Comparison of ENCODE assay signal across 17 mouse cellular contexts in the genomic region with DNA sequence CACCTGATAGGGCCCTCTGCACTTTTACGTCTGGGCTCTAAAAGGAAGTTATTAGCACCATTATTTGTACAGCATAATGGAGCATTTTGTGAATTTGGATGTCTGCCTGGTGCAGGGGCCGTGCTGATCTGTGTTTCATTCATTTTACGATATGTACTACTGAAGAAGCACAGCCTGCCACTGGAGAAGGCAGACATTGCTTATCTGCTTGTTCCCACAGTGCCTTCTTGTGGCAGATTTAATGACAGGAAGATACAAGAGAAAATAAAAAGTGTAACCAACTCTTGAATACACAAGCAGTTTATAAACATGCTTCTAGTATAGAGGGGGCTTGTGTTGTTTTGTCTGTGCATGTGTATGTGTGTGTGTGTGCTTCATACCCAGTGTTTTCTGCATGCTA. TPM values are rescaled to one million over a fixed set of nuclear protein-coding genes. Genes with fewer than 3 reads are reported as not detected.
DNase-seq lines count a peak whose midpoint lies in the region; ATAC-seq lines count a peak whose summit lies in the region.
"Had no signal": no experiment of that assay in that cellular context is flagged by ENCODE, and none has a peak within 500 bp of the region (broad histone marks: within the 10 kb centered on the region; RNA-seq: fewer than 3 reads in every experiment).

No protein-coding gene starts in this region.

- H3K9ac ChIP-seq in midbrain, embryonic 14.5 days (replicated peaks; ENCODE audit: low read length): no peak overlapping the region
- no peak overlapping the region for H3K9ac ChIP-seq in midbrain, embryonic 15.5 days
- H3K9ac ChIP-seq: liver, embryonic 12.5 days; neural tube, embryonic 13.5 days had no signal

- 83% methylated on average over 3 of the region's 3 CpGs for WGBS in midbrain, embryonic 14.5 days
- 78% methylated on average over 3 of the region's 3 CpGs for WGBS in midbrain, embryonic 15.5 days

- no peak for DNase-seq in frontal cortex, postnatal 36 days (ENCODE audit: low spot score in 2 of 2)
- peak; percentile 14 to 33 for DNase-seq in kidney, postnatal 4 days
- DNase-seq in kidney, adult 8-10 months: no peak
- DNase-seq in midbrain, embryonic 14.5 days: peak; percentile 12
- peak; percentile 24 for DNase-seq in telencephalon, adult 2 months (ENCODE audit: low read depth, low spot score)
- no peak for DNase-seq in adrenal gland, postnatal 10 days
- DNase-seq: cerebellum, adult 11-12 months; kidney, adult 18-20 months; right cerebral cortex, postnatal 4 days had no signal

- no peak overlapping the region for H3K4me2 ChIP-seq in midbrain, embryonic 14.5 days (ENCODE audit: low read length)
- H3K4me2 ChIP-seq in midbrain, embryonic 15.5 days: no peak overlapping the region
- H3K4me2 ChIP-seq: liver, embryonic 12.5 days; neural tube, embryonic 13.5 days had no signal

- peak; percentile 62; the same call in 1 of the 2 replicates for ATAC-seq in frontal cortex, adult (ENCODE audit: low TSS enrichment)
- ATAC-seq in midbrain, embryonic 14.5 days (ENCODE audit: low FRiP score, low TSS enrichment): no peak
- no peak for ATAC-seq in midbrain, embryonic 15.5 days (replicated peaks)
- ATAC-seq: liver, embryonic 12.5 days had no signal

- no peak overlapping the region for H3K27ac ChIP-seq in midbrain, embryonic 14.5 days (replicated peaks; ENCODE audit: low read depth, low read length)
- H3K27ac ChIP-seq in midbrain, embryonic 15.5 days: no peak overlapping the region
- H3K27ac ChIP-seq: liver, embryonic 12.5 days; macrophage; neural tube, embryonic 13.5 days had no signal

- no peaks in the 10 kb centered on the region for H3K27me3 ChIP-seq in midbrain, embryonic 14.5 days (ENCODE audit: control insufficient read depth, insufficient read depth, low read length)
- H3K27me3 ChIP-seq in midbrain, embryonic 15.5 days (replicated peaks): no peaks in the 10 kb centered on the region
- H3K27me3 ChIP-seq: liver, embryonic 12.5 days; neural tube, embryonic 13.5 days had no signal

- no peaks in the 10 kb centered on the region for H3K4me1 ChIP-seq in midbrain, embryonic 14.5 days (ENCODE audit: control insufficient read depth, insufficient read depth, low read length)
- H3K4me1 ChIP-seq in midbrain, embryonic 15.5 days: no peaks in the 10 kb centered on the region
- H3K4me1 ChIP-seq: liver, embryonic 12.5 days; neural tube, embryonic 13.5 days had no signal

- H3K4me3 ChIP-seq in midbrain, embryonic 14.5 days (replicated peaks; ENCODE audit: low read depth, low read length): no peak overlapping the region
- H3K4me3 ChIP-seq in midbrain, embryonic 15.5 days: no peak overlapping the region
- H3K4me3 ChIP-seq: liver, embryonic 12.5 days; neural tube, embryonic 13.5 days had no signal

- H3K36me3 ChIP-seq in midbrain, embryonic 14.5 days (ENCODE audit: control insufficient read depth, insufficient read depth, low read length): peaks cover 11% of the 10 kb centered on the region
- no peaks in the 10 kb centered on the region for H3K36me3 ChIP-seq in midbrain, embryonic 15.5 days (replicated peaks)

- no peaks in the 10 kb centered on the region for H3K9me3 ChIP-seq in midbrain, embryonic 14.5 days (ENCODE audit: control insufficient read depth, low read length)
- H3K9me3 ChIP-seq in midbrain, embryonic 15.5 days: no peaks in the 10 kb centered on the region
- H3K9me3 ChIP-seq: liver, embryonic 12.5 days; neural tube, embryonic 13.5 days had no signal

RNA-seq across cellular contexts. Expression of a gene that starts 29.2 kb away (rescaled TPM):
- 11.2 and 12.1 TPM in 2 replicates for polyA plus RNA-seq in midbrain, embryonic 14.5 days (2014; fragmentation: Nextera tagmentation; extraction: Ambion mirVana)
- polyA plus RNA-seq in midbrain, embryonic 15.5 days (2015; fragmentation: Nextera tagmentation; extraction: Ambion mirVana): 11.9 and 14.5 TPM in 2 replicates
- total RNA-seq in adrenal gland, postnatal 10 days (2021): 10 to 100 TPM; 12.9 to 15.1 TPM

RNA-seq across cellular contexts. Expression of a gene that starts 33.7 kb away (rescaled TPM):
- not detected in 2 replicates for polyA plus RNA-seq in midbrain, embryonic 14.5 days (2014; fragmentation: Nextera tagmentation; extraction: Ambion mirVana)
- not detected in 2 replicates for polyA plus RNA-seq in midbrain, embryonic 15.5 days (2015; fragmentation: Nextera tagmentation; extraction: Ambion mirVana)
- not detected for total RNA-seq in adrenal gland, postnatal 10 days (2021)
- total RNA-seq: common myeloid progenitor, adult 5-6 weeks; gastrocnemius, adult 8-10 months; hematopoietic stem cell, adult 5-6 weeks had no signal
- polyA plus RNA-seq: liver, embryonic 12.5 days; macrophage; neural tube, embryonic 13.5 days had no signal

RNA-seq across cellular contexts. Expression of a gene that starts 45.4 kb away (rescaled TPM):
- 12.9 and 17.2 TPM in 2 replicates for polyA plus RNA-seq in midbrain, embryonic 14.5 days (2014; fragmentation: Nextera tagmentation; extraction: Ambion mirVana)
- 14.5 and 16.7 TPM in 2 replicates for polyA plus RNA-seq in midbrain, embryonic 15.5 days (2015; fragmentation: Nextera tagmentation; extraction: Ambion mirVana)
- total RNA-seq in adrenal gland, postnatal 10 days (2021): 10 to 100 TPM; 40.2 to 50.2 TPM

Comparison
In these comparisons a context has a peak if more than half of its experiments do, and no peak if none do; other contexts are left out.
1. DNase-seq: peak in kidney, postnatal 4 days (2 of 2), midbrain, embryonic 14.5 days (single experiment) and telencephalon, adult 2 months (single experiment); none in frontal cortex, postnatal 36 days (0 of 2), kidney, adult 8-10 months (0 of 2) and adrenal gland, postnatal 10 days (single experiment).